ENCODE assay signal across 11 mouse cellular contexts in the genomic region with DNA sequence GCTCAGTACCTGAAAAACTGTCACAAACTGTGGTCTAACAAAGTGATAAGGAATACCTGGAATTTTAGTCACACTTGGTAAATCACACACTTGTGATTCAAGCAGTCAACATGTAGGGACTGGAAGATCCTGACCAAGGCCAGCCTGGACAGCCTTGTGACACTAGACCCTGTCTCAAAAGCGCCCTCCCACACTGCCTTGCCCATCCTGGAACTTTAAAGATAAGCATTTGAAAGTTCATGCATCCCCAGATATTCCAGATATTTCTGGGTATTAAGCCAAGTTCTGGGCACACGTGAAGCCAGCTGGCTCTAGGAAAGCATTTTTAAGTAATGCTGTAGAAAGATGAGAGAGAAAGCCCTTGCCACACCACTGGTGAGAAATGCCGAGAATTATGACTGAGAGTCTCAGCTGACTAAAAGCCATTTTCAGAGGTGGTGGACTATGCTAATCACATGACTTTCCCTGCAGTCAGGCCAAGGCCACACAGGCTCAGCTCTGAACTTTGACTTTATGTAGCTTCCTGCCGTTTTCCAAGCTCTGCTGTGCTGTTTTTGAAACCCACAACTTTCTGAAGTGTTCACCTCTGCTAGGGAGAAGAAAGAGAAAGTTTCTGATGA. TPM values are rescaled to one million over a fixed set of nuclear protein-coding genes. Genes with fewer than 3 reads are reported as not detected.
DNase-seq lines count a peak whose midpoint lies in the region; ATAC-seq and TF ChIP-seq lines count a peak whose summit lies in the region.
"Had no signal": no experiment of that assay in that cellular context is flagged by ENCODE, and none has a peak within 500 bp of the region (broad histone marks: within the 10 kb centered on the region; RNA-seq: fewer than 3 reads in every experiment).

No protein-coding gene starts in this region.

- no peak for TF ChIP-seq CTCF in heart, postnatal 0 days (IDR thresholded peaks at IDR 0.05; ENCODE audit: low read depth)

- H3K9ac ChIP-seq in heart, embryonic 13.5 days, result no peak overlapping the region
- H3K9ac ChIP-seq in heart, postnatal 0 days (replicated peaks; ENCODE audit: low read depth, low read length), result no peak overlapping the region; the same call in 1 of the 2 replicates
- H3K9ac ChIP-seq: forebrain, embryonic 12.5 days; midbrain, embryonic 13.5 days had no signal

- 58% methylated on average over 4 of the region's 4 CpGs for WGBS in heart, embryonic 13.5 days
- WGBS in heart, postnatal 0 days, result 30% methylated on average over 4 of the region's 4 CpGs

- 0 out of 2 replicates have a peak, but pooled peaks cover 4% of the 10 kb centered on the region for H3K4me1 ChIP-seq in heart, embryonic 13.5 days
- H3K4me1 ChIP-seq in heart, postnatal 0 days (ENCODE audit: control insufficient read depth, insufficient read depth), result peaks cover 7% of the 10 kb centered on the region; the same call in 1 of the 2 replicates
- H3K4me1 ChIP-seq: forebrain, embryonic 12.5 days; midbrain, embryonic 13.5 days had no signal

- no peak for DNase-seq in heart, adult 8-10 months (ENCODE audit: low spot score)
- DNase-seq in Muller cell, postnatal 12 days (ENCODE audit: inconsistent ontology term), result peak; percentile 72
- DNase-seq in heart, postnatal 0 days (ENCODE audit: low spot score), result peak; percentile 44
- DNase-seq in lung, postnatal 10 days, result peak; percentile 45
- no peak for DNase-seq in right cerebral cortex, postnatal 4 days
- no peak for DNase-seq in layer of hippocampus, adult 9-10 months (ENCODE audit: low spot score)
- DNase-seq: cerebellum, postnatal 36 days had no signal

- no peak for ATAC-seq in heart, embryonic 13.5 days (ENCODE audit: extremely low read depth, insufficient number of reproducible peaks, low FRiP score, low TSS enrichment)
- peak; percentile 49; the same call in 1 of the 2 replicates for ATAC-seq in heart, postnatal 0 days (ENCODE audit: insufficient read depth, low read depth)
- no peak for ATAC-seq in megakaryocyte progenitor cell, adult 5-6 weeks (replicated peaks; ENCODE audit: poor library complexity)
- ATAC-seq: midbrain, embryonic 13.5 days had no signal

- H3K9me3 ChIP-seq in heart, embryonic 13.5 days, result no peaks in the 10 kb centered on the region
- H3K9me3 ChIP-seq in heart, postnatal 0 days (replicated peaks; ENCODE audit: control insufficient read depth, low read length), result no peaks in the 10 kb centered on the region
- H3K9me3 ChIP-seq: forebrain, embryonic 12.5 days; midbrain, embryonic 13.5 days had no signal

- no peak overlapping the region for H3K4me2 ChIP-seq in heart, embryonic 13.5 days
- no peak overlapping the region for H3K4me2 ChIP-seq in heart, postnatal 0 days (ENCODE audit: low read depth, low read length)
- H3K4me2 ChIP-seq: forebrain, embryonic 12.5 days; midbrain, embryonic 13.5 days had no signal

- 0 out of 2 replicates have a peak overlapping the region, but pooled peaks have one; percentile 12 for H3K27ac ChIP-seq in heart, embryonic 13.5 days (replicated peaks)
- peak overlapping the region; percentile 71 for H3K27ac ChIP-seq in heart, postnatal 0 days (ENCODE audit: low read depth)
- H3K27ac ChIP-seq: forebrain, embryonic 12.5 days; midbrain, embryonic 13.5 days had no signal

- H3K27me3 ChIP-seq in heart, embryonic 13.5 days (replicated peaks), result peaks cover 9% of the 10 kb centered on the region; the same call in 1 of the 2 replicates
- no peaks in the 10 kb centered on the region for H3K27me3 ChIP-seq in heart, postnatal 0 days (ENCODE audit: control insufficient read depth, insufficient read depth, low read length)
- H3K27me3 ChIP-seq: forebrain, embryonic 12.5 days; midbrain, embryonic 13.5 days had no signal

- H3K4me3 ChIP-seq in heart, embryonic 13.5 days, result no peak overlapping the region
- no peak overlapping the region for H3K4me3 ChIP-seq in heart, postnatal 0 days (ENCODE audit: low read depth, low read length)
- H3K4me3 ChIP-seq: forebrain, embryonic 12.5 days; midbrain, embryonic 13.5 days had no signal

- H3K36me3 ChIP-seq in heart, embryonic 13.5 days, result no peaks in the 10 kb centered on the region
- H3K36me3 ChIP-seq in heart, postnatal 0 days (replicated peaks; ENCODE audit: control insufficient read depth, insufficient read depth, low read length), result no peaks in the 10 kb centered on the region
- H3K36me3 ChIP-seq: forebrain, embryonic 12.5 days; midbrain, embryonic 13.5 days had no signal

- no peak for TF ChIP-seq EP300 in heart, postnatal 0 days (IDR thresholded peaks at IDR 0.05; ENCODE audit: low read depth)

RNA-seq across cellular contexts. Expression of a gene that starts 6.5 kb away (rescaled TPM):
- 20.8 and 21.6 TPM in 2 replicates for polyA plus RNA-seq in heart, embryonic 13.5 days (2015; fragmentation: Nextera tagmentation; extraction: Ambion mirVana)
- 10 to 100 TPM; 16.2 to 21.6 (median 19.5) TPM for total RNA-seq in heart, adult 8-10 months (2022)
- total RNA-seq in heart, postnatal 0 days (2014; rRNA removed; ENCODE audit: low replicate concordance), result 26.8 and 39.7 TPM in 2 replicates
- polyA plus RNA-seq in heart, postnatal 0 days (2015; fragmentation: Nextera tagmentation; extraction: Ambion mirVana), result 11.0 and 12.0 TPM in 2 replicates
- 43.8 and 49.2 TPM in 2 replicates for total RNA-seq in megakaryocyte progenitor cell, adult 5-6 weeks (2015)
- 22.0 and 31.2 TPM in 2 replicates for total RNA-seq in megakaryocyte progenitor cell, adult 5-6 weeks (2017)

RNA-seq across cellular contexts. Expression of a gene that starts 32.5 kb away (rescaled TPM):
- polyA plus RNA-seq in heart, embryonic 13.5 days (2015; fragmentation: Nextera tagmentation; extraction: Ambion mirVana), result 29.2 and 32.8 TPM in 2 replicates
- 10 to 100 TPM; 16.0 to 23.0 (median 19.9) TPM for total RNA-seq in heart, adult 8-10 months (2022)
- 19.0 and 23.0 TPM in 2 replicates for total RNA-seq in heart, postnatal 0 days (2014; rRNA removed; ENCODE audit: low replicate concordance)
- polyA plus RNA-seq in heart, postnatal 0 days (2015; fragmentation: Nextera tagmentation; extraction: Ambion mirVana), result 23.9 and 24.2 TPM in 2 replicates
- 87.6 and 105 TPM in 2 replicates for total RNA-seq in megakaryocyte progenitor cell, adult 5-6 weeks (2015)
- 75.6 and 111 TPM in 2 replicates for total RNA-seq in megakaryocyte progenitor cell, adult 5-6 weeks (2017)

Comparison
In these comparisons a context has a peak if more than half of its experiments do, and no peak if none do; other contexts are left out.
1. DNase-seq: peak in Muller cell, postnatal 12 days (single experiment), heart, postnatal 0 days (single experiment) and lung, postnatal 10 days (single experiment); none in heart, adult 8-10 months (single experiment), right cerebral cortex, postnatal 4 days (single experiment) and layer of hippocampus, adult 9-10 months (single experiment).